Mouse (Mus musculus): ENCODE measurements around the gene Hspb6. TPM values are rescaled to one million over a fixed set of nuclear protein-coding genes. Genes with fewer than 3 reads are reported as not detected.

The Hspb6 gene
- total RNA-seq, 1 experiment from 2014 or later: 3.7 TPM

DNA sequence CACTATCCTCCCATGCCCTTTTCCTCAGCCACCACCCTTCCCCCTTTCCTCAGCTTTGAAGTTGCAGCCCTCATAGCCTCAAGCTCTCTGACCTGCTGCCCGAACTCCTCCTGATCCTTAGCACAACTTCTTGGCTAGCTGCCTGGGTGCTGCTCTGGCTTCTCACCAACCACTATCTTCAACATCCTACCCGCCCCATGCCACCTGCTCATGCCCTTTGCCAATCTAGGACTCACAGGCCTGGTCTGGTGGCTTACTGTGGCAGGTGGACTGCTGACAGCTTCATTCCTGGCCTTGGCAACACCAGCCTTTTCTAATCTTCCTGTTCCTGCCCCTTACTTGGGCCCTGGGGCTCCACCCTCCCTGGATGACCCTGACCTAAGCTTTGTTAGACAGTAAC is 21.0 kb downstream of the Hspb6 start:
- no peak for ATAC-seq (ENCODE audit: extremely low read depth, insufficient number of reproducible peaks, low FRiP score, poor library complexity, severe bottlenecking)

DNA sequence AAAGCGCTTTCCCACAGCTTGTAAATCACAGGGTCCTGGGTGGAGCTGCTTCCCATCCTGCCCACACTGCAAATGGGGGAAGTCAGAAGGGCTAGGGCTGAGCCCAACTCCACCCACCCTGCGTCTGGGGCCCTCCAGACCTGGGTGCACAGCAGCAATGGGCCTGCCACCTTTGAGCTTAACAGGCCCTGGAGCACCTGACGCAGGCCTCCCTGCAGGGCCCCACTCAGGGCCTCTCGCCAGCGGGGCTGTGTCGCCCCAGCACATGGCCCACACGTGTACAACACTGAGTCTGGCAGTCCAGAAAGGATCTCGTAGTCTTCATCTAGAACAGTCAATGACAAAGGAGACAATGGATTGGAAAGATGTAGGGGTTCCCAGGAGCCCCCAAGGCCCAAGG is 28.0 kb downstream of the Hspb6 start:
- ATAC-seq (ENCODE audit: extremely low read depth, insufficient number of reproducible peaks, low FRiP score, poor library complexity, severe bottlenecking): no peak

DNA sequence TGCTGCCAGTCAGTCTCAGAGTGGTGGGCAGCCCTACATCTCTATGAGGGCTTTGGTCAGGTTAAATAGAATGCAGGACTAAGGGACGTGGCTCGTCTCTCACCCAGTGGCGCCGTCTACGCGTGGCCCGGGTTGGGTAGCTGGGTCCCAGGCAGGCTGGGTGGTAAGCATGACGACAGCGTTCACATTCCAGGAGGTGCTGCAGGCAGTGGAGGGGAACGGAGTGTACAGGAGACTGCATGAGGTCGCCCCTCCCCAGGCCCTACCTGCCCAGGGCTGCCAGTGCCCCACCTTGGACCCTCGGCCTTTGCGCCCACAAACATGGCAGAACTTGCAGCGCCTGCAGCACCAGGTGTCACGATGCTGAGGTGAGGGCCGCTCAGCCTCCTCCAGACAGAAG is 29.6 kb downstream of the Hspb6 start:
- ATAC-seq (ENCODE audit: extremely low read depth, insufficient number of reproducible peaks, low FRiP score, poor library complexity, severe bottlenecking): no peak

DNA sequence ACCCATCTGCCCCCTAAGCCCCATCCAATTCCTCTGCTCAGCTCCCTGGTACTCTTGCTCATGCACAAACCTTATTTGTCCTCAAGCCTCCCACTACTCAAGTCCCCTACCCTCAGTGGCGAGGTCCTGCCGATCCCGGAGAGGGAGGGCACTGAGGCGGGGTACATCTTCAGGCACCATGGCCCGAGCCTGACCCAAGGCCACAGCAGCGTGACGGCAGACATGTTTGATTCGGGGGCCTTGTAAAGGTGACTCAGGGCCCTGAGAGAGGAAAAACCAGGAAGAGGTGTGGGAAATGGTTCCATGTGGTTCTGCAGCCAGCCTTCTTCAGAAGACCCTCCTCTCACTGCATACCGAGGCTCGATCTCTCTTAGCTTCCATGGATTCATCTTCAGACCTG is 32.4 kb downstream of the Hspb6 start:
- no peak for ATAC-seq (ENCODE audit: extremely low read depth, insufficient number of reproducible peaks, low FRiP score, poor library complexity, severe bottlenecking)

DNA sequence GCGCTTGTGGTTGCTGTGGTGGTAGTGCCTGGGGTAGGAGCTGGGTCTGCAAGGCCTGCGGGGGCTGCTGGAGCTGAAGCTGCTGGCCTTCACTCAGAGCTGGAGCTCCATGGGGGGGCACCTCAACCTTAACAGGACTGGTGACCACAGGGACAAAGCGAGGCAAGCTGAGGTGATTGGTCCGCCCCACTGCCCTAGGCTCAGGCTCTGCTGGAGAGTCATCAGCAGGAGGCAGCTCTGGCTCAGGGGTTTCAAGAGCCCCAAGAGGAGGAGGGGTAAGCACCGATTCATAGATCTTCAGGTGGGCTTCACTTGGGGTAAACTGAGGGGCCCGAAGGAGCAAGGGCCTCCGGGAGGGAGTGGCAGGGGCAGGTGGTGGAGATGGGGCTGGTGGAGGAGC is 33.2 kb downstream of the Hspb6 start:
- no peak for ATAC-seq (ENCODE audit: extremely low read depth, insufficient number of reproducible peaks, low FRiP score, poor library complexity, severe bottlenecking)

DNA sequence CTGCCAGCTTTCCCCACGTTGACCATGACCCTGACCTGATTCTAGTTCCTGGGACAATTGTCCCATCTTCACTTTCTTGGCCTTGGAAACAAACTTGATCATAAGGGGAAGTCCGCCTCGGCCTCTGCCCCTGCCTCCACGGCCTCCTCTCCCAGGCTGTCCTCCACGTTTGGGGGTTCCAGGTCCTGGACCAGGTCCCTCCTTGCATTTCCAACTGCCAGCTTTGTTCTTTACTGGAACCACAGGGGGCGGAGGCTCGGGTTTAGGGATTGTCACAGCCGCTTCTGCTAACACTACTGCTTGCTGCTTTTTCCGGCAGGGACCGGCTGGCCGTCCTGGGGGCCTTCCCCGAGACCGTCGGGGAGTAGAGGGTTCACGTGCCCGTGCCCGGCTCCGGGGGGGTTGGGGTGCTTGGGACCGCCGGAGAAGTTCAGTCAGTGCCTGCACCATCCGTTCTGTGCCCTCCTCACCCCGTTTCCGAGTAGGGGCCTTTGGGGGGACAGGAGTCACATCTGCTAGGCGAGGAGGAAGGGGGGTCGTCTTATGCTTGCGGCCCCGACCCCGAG is 34.6 kb downstream of the Hspb6 start:
- ATAC-seq (ENCODE audit: extremely low read depth, insufficient number of reproducible peaks, low FRiP score, poor library complexity, severe bottlenecking): no peak

DNA sequence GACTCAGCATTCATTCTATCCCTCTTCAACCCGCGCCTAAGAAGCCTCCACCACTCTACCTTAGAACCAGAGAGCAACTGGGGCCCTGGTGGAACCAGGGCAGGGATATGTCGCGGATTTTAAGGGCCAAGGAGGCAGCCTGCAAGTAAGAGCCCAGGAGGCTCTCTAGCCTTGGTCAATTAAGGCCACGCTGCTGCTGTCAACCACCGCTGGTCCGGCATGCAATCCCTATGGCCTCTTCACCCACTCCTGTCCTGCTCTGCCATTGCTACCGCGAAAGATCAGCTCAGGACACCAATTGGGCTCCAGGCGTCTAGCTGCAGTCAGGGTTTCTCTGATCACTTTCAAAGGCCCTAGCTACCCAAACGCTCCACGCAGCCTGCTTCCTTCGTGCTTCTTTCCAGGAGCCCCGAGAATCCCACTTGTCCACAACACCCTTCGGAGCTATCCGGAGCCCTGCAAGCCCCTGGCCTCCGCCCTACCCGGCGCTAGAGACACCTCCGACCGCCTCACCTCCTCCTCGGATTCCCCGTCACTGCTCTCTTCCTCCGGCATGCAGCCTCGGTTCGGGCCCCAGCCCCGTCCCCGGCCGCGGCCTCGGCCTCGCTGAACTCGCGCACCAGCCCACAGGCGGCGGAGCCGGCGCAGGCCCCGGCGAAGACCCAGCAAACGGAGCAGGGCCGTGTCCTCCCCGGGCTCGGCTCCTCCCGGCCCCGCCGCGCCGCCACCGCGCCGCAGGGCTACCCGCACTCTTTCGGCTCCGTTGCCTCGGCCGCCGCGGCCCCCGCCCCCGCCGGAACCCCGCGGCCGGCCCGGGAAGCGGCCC is 36.1 kb downstream of the Hspb6 start:
- ATAC-seq (ENCODE audit: extremely low read depth, insufficient number of reproducible peaks, low FRiP score, poor library complexity, severe bottlenecking): no peak

DNA sequence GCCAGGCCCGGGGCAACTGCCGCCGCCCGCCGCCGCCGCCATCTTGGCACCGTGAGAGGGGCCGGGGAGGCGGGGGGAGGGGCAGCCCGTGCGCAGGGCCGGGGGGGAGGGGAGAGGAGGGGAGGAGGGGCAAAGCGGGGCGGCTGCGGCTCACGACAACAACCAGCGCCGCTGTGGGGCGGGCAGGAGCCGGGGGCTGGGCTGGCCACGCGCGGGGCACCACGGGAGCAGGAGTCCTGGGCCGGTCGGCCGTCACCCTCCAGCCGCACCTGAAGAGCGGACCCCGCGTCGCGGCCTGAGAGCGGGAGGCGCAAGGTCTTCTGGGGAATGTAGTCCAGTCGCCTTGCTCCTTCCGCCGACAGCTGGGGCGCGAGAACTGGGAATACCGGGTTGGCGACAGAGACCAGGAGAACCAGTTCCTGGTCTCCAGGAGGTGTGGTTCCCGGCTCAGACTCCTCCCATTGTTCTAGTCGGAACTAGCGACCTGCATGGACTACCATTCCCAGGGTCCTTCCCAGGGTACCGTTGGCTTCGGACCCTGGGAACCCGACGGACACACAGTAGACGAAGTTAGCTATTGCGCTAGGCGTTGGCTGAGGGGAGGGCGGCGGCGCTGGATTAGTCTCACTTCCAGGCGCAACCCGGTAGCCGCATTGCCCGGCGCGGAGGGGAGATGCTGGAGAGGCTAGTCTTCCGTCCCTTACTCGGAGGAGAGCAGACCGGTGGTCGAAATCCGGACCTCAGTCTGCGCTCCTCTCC is 36.9 kb downstream of the Hspb6 start, which contains the start of gene Kmt2b:
TSS of gene Kmt2b (minus strand) at position 51 of the 759 bp plus-strand sequence.
- ATAC-seq (ENCODE audit: extremely low read depth, insufficient number of reproducible peaks, low FRiP score, poor library complexity, severe bottlenecking): peak; percentile 85

DNA sequence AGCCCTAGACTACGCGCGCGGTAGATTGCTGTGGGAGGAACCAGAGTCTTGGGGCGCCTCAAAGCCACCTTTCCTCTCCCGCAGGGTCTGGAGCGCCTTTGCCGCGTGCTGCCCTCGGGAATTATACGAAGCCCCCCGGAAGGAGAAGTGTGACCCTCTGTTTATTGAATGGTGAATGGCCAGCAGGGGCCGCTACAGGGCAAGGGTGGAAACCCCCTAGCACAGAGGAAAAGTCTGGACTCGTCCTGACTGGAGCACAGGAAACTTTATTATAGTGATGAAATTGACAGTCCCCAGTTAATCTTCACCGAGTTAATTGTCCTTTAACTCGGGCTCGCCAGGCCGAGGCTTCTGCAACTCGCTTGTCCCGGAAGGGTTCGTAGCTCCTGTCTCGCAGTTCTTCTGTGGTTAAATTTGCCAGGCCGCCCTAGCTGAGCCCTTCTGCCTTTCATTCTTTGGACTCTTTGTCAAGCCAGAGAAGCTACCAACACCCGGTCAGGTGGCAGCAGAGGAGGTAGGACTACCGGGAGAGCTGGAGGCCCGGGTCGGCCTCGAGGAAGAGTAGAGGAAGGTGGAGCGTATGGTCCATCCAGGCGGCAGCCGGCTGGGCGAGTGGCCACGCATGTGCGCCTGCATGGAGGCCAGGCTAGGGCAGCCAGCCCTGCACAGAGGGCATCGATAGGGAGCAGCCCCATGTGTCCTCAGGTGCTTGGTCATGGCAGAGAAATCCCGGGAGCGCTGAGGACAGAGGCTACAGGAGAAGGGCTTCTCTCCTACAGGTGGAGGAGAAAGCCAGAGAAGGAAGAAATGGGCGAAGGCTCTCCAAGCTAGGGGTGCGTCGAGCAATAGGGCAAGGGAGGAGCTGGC is 37.7 kb downstream of the Hspb6 start:
- ATAC-seq (ENCODE audit: extremely low read depth, insufficient number of reproducible peaks, low FRiP score, poor library complexity, severe bottlenecking): peak; percentile 36; the same call in 1 of the 2 replicates

DNA sequence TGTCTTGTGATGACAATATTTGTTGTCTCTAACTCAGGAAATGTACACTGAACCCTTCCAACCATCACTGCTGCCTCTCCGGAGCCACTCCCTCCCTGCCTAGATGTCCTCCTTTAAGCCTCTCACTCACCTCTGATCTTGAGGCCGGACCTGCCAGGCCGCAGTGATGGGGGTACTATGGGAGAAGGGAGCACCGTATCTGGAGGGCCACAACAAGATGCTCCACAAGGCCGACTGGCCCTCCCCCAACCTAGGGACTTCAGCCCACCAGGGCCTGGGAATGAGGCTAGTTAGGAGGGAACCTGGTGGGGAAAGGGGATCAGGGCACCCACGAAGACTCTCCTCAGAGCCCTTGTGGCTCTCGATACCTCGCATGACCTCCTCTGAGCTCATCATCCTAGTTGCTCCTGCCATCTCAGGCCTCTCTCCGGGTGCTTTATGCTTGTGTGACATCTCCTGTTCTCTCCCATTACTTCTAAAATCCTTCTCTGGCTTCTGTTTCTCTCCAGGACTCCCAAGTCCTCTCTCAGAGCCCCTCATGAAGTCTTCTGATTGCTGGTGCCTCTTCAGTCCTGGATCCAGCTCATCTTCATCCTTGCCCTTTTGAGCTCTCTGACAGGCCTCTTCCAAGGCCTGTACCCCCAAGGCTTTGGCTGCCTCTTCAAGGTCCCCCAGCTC is 39.1 kb downstream of the Hspb6 start:
- no peak for ATAC-seq (ENCODE audit: extremely low read depth, insufficient number of reproducible peaks, low FRiP score, poor library complexity, severe bottlenecking)

DNA sequence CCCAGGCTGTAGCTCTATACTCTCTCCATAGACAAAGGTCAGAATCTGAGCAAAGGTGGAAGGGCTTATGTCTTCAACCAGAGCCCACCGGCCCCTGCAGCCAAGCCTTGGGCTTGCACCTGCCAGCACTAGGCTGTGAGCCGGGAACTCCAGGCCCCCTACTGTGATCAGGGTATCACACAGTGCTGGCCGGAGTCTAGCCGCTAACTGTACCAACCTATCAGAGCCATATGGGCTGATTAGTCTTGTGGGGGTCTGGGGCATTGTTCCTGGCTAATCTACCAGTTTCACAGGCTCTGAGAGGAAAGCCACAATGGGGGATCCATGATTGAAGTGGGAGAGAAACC is 39.6 kb downstream of the Hspb6 start:
- no peak for ATAC-seq (ENCODE audit: extremely low read depth, insufficient number of reproducible peaks, low FRiP score, poor library complexity, severe bottlenecking)

DNA sequence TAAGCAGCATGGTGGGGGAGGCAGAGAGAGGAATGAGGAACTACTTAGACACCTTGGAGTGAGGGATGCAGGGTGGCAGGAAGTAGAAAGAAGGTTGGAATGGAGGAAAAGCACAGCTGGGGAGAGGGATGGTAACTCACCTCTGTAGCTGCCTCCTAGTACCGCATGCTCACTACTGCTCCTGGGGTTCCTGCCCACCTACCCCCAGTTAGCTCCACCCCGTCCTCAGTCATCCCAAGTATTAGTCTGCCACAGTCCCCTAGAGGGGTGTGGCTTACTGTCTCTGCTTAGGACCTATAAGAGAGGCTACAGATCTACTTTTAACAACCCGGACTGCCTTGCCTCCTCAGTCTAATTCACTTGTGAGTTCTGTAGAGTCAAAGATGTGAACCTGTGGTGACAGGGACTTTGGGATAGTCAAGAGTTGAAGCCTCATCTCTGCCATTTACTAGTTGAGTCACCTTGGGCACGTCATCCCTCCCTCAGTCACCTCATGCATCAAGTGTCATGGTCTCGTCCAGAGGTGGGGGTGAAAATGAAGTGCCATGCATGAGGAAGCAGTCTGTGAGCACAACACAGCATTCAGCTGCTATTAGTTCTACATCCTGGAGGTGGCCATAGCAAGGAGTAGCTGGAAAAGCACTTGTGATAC is 40.9 kb downstream of the Hspb6 start:
- ATAC-seq (ENCODE audit: extremely low read depth, insufficient number of reproducible peaks, low FRiP score, poor library complexity, severe bottlenecking): no peak

DNA sequence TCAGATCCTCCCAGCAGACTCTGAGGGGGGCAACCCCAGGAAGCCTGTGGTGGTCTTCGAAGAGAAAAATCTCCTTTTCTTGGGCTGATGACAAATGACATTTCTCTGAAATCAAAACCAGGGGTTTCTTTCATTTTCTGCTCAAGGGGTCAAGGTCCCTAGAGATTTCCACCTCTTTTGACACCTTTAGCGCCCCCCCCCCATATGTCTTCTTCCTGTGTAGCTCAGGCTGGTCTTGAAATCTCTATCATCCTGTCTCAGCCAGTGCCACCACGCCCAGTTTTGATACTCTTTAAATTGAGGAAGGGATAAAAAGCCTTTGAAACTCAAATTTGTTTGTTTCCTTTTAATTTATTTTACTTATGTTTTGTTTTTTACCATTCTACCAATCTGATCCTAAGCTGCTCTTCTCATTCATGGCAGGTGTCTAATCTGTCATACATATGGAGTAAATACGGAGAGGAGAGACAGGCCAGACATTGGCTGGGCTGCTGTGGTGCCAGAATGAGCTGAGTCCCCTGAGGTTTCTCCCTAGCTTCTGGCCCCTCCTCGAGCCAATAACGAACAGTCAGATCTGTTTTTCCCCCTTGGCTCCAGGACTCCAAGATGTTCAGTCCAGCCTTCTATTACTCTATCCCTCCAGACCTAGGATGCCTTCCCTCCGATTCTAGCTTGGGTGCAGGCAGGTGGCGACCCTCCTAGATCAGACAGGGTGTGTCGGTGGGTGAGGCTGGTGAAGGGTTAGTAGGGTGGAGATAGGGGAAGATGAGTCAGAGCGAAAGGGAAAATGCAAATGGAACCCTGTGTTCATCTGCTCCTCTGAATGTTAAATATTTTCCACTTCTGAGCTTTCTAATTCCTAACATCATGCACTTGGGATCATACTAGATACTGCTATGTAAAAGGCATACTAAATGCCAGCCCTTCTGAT is 41.9 kb downstream of the Hspb6 start:
- no peak for ATAC-seq (ENCODE audit: extremely low read depth, insufficient number of reproducible peaks, low FRiP score, poor library complexity, severe bottlenecking)

DNA sequence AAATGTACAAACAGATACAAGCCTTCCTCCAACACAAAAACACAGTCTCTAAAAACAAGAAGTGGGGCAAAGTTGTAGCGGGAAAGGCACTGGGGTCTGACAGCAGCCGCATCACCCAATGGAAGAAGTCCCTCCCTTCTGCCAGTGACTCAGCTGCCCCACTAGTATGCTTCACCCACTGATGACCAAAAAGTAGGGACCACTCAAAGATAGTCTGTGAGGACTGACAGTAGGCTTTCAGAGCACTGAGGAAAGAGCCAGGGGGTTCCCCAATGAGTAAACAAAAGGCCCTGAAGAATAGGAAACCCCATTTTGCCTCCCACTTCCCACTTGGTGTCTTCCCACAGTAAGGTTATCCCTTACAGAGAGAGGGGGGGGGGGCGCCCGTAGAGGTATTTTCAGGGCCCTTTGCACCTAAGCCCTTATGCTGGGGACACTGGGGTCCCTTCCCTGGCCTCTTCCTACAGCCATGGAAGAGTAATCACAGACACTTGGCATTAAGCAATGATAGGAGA is 42.6 kb downstream of the Hspb6 start:
- ATAC-seq (ENCODE audit: extremely low read depth, insufficient number of reproducible peaks, low FRiP score, poor library complexity, severe bottlenecking): no peak

DNA sequence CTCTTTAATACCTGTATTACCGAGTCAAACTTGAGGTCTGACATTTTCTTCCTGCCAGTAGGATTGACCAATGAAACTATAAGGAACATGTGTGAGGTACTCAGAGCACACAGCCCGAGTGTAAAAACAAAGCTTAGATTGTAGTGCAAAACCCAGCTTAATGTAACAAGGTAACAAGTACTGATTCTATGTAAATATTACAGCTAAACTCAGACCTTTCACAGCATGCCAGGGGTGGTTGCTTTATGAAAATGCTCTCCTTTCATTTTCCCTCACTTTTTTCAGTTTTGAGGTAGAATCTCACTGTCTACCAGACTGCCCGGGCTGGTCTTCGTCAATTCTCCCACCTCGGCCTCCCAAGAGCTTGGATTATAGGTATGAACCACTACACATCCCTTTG is 44.1 kb downstream of the Hspb6 start:
- no peak for ATAC-seq (ENCODE audit: extremely low read depth, insufficient number of reproducible peaks, low FRiP score, poor library complexity, severe bottlenecking)

DNA sequence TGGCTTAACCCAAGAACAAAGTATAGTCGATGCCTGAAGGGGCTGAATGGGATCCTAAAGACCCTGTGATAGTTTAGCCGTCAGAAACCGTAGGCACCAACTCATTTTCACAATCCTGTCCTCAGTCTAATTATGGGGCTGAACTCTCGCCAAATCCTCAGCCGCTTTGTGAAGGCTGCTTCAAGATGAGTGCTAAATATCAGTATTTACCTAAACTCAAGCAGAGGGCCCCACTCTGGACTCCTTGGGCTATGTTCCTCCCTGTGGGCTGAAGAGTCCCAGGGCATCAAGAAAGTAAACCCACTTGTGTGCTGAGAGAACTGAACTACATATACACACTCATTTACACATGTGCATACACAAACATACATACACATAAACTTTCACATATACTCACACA is 44.8 kb downstream of the Hspb6 start:
- no peak for ATAC-seq (ENCODE audit: extremely low read depth, insufficient number of reproducible peaks, low FRiP score, poor library complexity, severe bottlenecking)

DNA sequence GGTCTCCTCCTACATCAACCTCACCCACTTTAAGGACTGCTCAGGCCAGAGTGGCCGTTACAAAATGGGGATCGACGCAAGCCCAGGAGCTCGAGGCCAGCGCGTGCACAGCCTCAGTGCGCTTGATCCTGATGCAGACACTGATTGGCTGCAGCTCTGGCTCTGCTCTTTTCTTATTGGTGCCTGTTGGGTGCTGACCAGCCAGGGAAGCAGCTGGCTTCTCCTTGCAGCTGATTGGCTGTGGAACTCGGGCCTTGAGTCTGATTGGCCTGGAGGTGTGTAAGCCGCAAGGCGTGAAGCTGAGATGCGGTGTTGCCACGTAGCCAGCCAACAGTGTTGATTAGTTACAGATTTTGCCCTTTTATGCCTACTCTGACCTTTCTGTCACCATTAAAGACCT is 46.8 kb downstream of the Hspb6 start, which contains the start of gene Zbtb32:
TSS of gene Zbtb32 (minus strand) at position 124 of the 400 bp plus-strand sequence.
- ATAC-seq (ENCODE audit: extremely low read depth, insufficient number of reproducible peaks, low FRiP score, poor library complexity, severe bottlenecking): no peak
